Mouse (Mus musculus) right cerebral cortex, postnatal 36 days (tissue): ENCODE results near the gene Olfr223.
A peak's percentile ranks its signal among the peaks of the same experiment; 100 is the strongest.
"Not testable (repeated sequence)": the region's sequence is repeated elsewhere in the genome, so short reads cannot be mapped to it uniquely, and the experiment has no call there.

Source experiments
- DNase-seq, 2 experiments: peaks; one replicate each; pipeline ENCODE4 v3.0.0; 2022; ENCODE audit warnings: low spot score in 2 of 2, mixed read lengths in 1 of 2

The Olfr223 gene

GRCm38 (mm10) chr11:59596950-59597349 is 3.9 kb upstream of the Olfr223 start:
- no peak for DNase-seq

GRCm38 (mm10) chr11:59596091-59596490 is 3.0 kb upstream of the Olfr223 start:
- no peak for DNase-seq

- no peak for DNase-seq
Measured at GRCm38 (mm10) chr11:59589496-59589895, 3.6 kb downstream of the Olfr223 start.

- no peak for DNase-seq
Measured at GRCm38 (mm10) chr11:59584539-59584938, 8.6 kb downstream of the Olfr223 start.

- not testable (repeated sequence) for DNase-seq
Measured at GRCm38 (mm10) chr11:59576135-59576534, 17.0 kb downstream of the Olfr223 start, which contains the start of gene Olfr222. TSS of gene Olfr222 (minus strand) at chr11:59576235.

- no peak for DNase-seq
Measured at GRCm38 (mm10) chr11:59575726-59576125, 17.4 kb downstream of the Olfr223 start.

GRCm38 (mm10) chr11:59569306-59569705 is 23.8 kb downstream of the Olfr223 start:
- DNase-seq, result no peak

- DNase-seq, result no peak
Measured at GRCm38 (mm10) chr11:59562837-59563236, 30.3 kb downstream of the Olfr223 start.

- DNase-seq, result no peak
Measured at GRCm38 (mm10) chr11:59562336-59562735, 30.8 kb downstream of the Olfr223 start.

- DNase-seq, result no peak
Measured at GRCm38 (mm10) chr11:59560906-59561305, 32.2 kb downstream of the Olfr223 start.

GRCm38 (mm10) chr11:59554535-59554934 is 38.6 kb downstream of the Olfr223 start:
- DNase-seq, result no peak

GRCm38 (mm10) chr11:59554127-59554526 is 39.0 kb downstream of the Olfr223 start:
- no peak for DNase-seq

- peak in 1 of 2 experiments; percentile 14 for DNase-seq
Measured at GRCm38 (mm10) chr11:59544005-59544404, 49.1 kb downstream of the Olfr223 start.

- no peak for DNase-seq
Measured at GRCm38 (mm10) chr11:59543376-59543775, 49.7 kb downstream of the Olfr223 start.

- DNase-seq, result no peak
Measured at GRCm38 (mm10) chr11:59542442-59542841, 50.6 kb downstream of the Olfr223 start.

- no peak for DNase-seq
Measured at GRCm38 (mm10) chr11:59541324-59541723, 51.8 kb downstream of the Olfr223 start, which contains the start of gene Nlrp3. TSS of gene Nlrp3 (plus strand) at chr11:59541568.

- no peak for DNase-seq
Measured at GRCm38 (mm10) chr11:59540123-59540522, 53.0 kb downstream of the Olfr223 start.
